Mouse (Mus musculus) layer of hippocampus, adult 9-10 months (tissue): ENCODE measurements around the gene H60b.
"Not testable (repeated sequence)": the region's sequence is repeated elsewhere in the genome, so short reads cannot be mapped to it uniquely, and the experiment has no call there.

Experiments used
- DNase-seq: peaks from one replicate; pipeline ENCODE4 v3.0.0; 2022; ENCODE audit warnings: low spot score

The H60b gene

GRCm38 (mm10) chr10:22273684-22274305, 115.4 kb downstream of the H60b start:
- no peak for DNase-seq

DNA sequence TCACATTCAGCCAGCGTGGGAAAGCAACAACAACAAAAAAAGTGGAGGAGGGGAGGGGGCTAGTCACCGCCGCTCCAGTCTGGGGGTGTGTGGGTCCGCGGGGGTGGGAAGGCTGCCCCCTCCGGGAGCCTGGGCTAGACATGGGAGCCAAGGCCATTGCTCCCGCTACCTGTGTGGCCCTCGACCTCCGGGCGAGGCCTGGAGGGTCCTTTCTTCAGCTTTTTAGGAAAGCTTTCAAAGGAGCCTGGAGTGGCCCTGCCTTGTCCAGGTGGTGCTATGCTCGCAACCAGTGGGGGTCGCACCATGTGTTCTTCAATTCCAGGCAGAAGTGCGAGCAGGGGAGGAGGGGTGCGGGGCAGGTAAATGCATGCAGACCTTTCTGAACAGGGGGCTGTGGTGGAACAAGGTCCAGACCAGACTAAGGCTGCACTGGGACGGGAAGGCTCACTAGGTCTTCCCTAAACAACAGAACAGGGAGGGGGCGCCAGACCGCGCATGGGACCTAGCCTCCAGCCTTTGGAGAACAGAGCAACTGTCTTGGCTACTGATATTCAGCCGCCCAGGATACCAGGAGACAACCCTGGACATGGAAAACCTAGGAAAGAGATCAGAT, 116.2 kb downstream of the H60b start:
- DNase-seq: no peak

DNA sequence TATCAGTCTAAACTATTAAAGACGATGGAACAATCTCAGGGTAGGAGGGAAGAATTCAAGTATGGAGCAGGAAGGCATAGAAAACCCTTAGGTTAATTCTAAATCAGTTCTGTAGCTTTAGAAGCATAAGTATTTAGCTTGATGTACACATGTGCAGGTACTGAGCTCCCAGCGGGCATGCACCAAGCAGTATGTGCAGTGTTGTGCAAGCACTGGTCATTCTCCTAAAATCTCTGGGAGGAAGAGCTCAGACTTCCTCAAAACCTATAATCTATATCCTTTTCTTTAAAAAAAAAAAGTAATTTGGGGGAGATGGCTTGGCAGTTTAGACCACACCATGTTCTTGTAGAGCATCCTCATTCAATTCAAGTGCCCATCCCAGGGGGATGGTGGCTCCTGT, 120.1 kb downstream of the H60b start:
- not testable (repeated sequence) for DNase-seq

- no peak for DNase-seq
These were observed 124.4 kb downstream of the H60b start for GRCm38 (mm10) chr10:22282816-22283215.

DNA sequence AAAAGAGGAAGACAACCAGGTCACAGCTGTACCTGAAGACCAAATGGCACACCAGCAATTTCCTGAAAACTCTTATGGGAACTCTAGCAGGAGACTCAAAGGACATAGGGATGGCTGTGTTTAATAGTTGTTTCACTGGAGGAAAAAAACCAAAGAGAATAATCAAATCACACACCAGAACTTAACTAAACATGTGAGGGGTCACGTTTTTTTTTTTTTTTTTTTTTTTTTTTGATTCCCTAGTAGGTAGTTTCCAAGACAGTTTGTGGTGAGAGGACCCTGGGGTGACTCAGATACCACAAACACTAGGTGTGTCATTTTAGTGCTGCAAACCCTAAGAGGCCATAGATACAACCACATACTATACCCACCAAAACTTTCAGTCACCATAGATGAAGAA, 137.3 kb downstream of the H60b start:
- no peak for DNase-seq

DNA sequence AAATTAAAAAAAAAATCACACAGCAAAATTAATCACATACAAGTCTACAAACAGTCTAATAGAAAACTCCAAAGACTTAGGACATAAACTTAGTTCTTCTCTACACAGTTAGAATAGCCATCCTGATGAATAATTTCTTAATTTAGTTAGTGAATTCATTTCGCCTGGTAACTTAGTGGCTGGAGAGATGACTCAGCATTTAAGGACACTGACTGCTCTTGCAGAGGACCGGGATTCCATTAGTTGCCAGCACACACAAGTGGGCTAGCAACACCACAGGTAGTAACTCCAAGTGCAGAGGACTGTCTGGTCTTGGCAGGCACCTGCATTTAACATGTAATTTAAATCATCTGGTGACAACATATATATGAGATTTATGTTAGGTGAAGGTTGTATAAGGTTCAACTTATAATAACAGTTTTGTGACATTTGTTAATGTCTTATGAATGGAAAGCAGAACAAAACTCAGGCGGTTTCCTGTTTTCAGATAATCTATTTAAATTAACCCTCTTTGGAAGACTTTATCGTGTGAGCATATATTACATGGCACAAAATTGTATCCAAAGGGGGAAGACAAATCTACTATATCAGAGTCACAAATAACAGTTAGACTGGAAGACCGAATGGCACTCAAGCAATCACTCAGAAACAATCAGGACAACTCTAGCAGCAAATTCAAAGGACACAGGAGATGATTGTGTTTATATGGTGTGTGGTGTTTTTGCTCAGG, 138.8 kb downstream of the H60b start:
- no peak for DNase-seq

DNA sequence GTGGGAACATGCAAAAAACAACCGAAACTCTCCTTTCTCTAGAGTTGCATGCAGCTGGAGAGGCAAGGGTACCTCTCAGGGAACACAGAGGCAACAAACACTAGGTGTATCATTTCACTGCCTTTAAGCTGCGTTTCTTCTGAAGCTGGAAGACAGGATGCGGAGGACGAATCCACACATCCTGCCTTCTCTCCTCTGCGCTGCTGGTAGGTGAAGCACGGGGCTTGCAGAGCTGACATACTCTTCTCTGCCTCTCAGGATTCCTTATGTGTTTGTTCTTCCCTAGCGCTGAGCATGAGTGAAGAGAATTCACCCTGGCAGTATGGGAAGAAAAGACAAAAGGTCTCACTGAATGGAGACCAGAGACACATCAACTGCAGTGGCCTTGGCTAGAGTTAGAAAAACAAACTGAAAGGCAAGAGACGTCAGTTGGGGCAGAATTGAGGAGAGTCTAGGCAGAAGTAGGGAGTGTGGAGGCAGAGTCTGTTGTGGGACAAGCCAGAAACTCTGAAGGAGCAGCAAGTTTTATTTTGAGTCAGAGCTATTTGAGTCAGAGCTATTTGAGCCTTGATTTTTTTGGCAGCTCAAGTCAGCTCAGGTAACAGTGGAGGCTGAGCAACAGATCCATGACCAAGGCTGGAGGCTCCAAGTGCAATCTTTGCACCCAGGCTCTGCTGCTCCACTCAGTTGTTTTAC, 139.5 kb downstream of the H60b start:
- DNase-seq: no peak

- no peak for DNase-seq
These were observed 140.9 kb downstream of the H60b start for GRCm38 (mm10) chr10:22299324-22299723.

GRCm38 (mm10) chr10:22301641-22302040, 143.3 kb downstream of the H60b start:
- no peak for DNase-seq

DNA sequence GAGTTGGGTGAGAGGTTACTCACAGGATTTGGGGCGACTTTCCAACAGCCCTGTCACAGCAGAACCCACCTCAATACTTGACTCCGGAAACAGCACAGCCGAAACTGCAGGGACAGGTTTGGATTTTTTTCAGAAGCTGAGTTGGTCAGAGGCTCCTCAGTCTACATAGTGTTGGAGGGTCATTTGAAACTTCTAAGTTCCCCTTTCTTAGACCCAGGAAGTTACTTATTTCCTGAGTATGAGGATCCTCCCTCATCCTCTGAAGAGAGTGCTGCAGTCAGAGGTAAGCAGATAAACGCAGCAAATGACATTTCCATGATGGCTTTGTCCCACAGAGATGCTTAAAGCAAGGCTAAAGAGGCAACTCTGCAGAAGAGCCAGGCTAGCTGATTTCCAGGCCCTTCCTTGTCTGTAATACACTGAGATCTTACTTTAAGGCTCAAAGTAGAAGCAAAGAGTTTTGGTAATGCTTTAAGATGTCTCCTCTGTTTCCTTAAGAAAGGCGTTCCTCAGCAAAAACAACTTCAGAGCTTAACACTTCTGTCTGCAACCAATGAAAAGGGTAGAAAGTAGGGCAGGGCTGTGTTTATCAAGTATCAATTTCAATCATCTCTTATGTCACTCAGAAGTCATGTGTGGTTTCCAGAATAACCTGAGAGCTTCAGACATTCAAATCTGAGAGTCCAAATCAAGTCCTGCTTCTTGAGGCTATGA, 144.1 kb downstream of the H60b start:
- DNase-seq: no peak

GRCm38 (mm10) chr10:22303736-22304135, 145.3 kb downstream of the H60b start:
- DNase-seq: no peak

- no peak for DNase-seq
These were observed 147.4 kb downstream of the H60b start for GRCm38 (mm10) chr10:22305801-22306200.

GRCm38 (mm10) chr10:22306452-22306851, 148.1 kb downstream of the H60b start:
- no peak for DNase-seq

DNA sequence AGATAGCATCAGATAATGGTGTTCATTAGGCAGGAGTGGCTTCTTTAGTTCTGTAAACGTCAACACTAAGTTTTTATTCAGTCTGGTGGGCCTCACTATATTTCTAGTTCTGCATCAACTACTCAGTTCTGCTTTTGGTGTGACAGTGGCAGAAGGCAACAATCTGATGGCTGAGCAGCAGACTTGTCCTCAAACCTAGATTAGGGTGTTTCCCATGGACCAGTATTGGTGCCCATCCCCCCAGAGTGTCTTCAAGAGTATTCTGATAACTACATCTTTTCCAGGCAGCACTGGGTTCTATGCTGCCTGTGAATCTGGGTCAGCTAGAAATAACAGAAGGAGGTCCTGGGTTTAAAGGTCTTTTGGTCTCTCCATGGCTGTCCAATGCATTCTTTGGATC, 149.8 kb downstream of the H60b start:
- DNase-seq: no peak

DNA sequence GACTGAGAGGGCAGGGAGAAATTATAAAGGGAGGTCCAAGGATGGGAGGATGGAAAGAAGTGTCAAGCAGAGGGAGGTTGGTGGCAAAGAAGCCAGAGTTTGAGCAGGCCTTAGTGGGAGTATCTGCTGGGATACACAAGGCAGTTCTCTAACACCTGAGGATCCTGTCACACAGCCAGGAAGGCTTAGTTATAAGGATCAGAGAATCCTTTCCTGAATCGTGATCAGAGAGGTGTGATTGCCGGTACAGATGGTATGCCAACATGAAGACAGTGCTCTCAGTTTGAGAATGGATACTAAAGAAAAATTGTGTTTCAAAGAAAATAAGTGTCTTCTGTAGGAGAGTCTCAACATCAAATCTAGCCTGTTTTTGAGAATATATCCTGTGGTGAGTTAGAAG, 164.5 kb downstream of the H60b start:
- DNase-seq: no peak
